Mouse (Mus musculus) midbrain, embryonic 12.5 days (tissue): ENCODE measurements at regions not wholly inside any gene's neighbourhood (a gene's known extent, or its start where the extent isn't known, plus 50 kb on each side); places are given as distances from the start of the nearest gene placed in this dataset.
"Not testable (repeated sequence)": the region's sequence is repeated elsewhere in the genome, so short reads cannot be mapped to it uniquely, and the experiment has no call there.

Experiments used
- ATAC-seq: fragments of 200-750 bp; cut with Nextera tagmentation; 2 replicates; pipeline ENCODE4 v1.8.0; 2017; ENCODE audit warnings: low read depth, moderate TSS enrichment, moderate library complexity; ENCODE audit not compliant: low FRiP score
- H3K27ac ChIP-seq: fragments of 300-500 bp; sonication (generic); replicated peaks from 2 replicates; pipeline ENCODE4 v1.5.1; 2016; ENCODE audit warnings: mild to moderate bottlenecking
- H3K27me3 ChIP-seq: fragments of 300-500 bp; sonication (generic); 2 replicates; pipeline ENCODE4 v1.6.1; 2016; ENCODE audit warnings: mild to moderate bottlenecking
- H3K36me3 ChIP-seq: fragments of 300-500 bp; sonication (generic); 2 replicates; pipeline ENCODE4 v1.6.1; 2016
- H3K4me1 ChIP-seq: fragments of 300-500 bp; sonication (generic); 2 replicates; pipeline ENCODE4 v1.6.1; 2016
- H3K4me2 ChIP-seq: fragments of 300-500 bp; sonication (generic); replicated peaks from 2 replicates; pipeline ENCODE4 v1.6.1; 2016; ENCODE audit warnings: mild to moderate bottlenecking, moderate library complexity
- H3K4me3 ChIP-seq: fragments of 300-500 bp; sonication (generic); 2 replicates; pipeline ENCODE4 v1.5.1; 2016; ENCODE audit warnings: mild to moderate bottlenecking
- H3K9ac ChIP-seq: fragments of 300-500 bp; sonication (generic); replicated peaks from 2 replicates; pipeline ENCODE4 v1.6.1; 2016; ENCODE audit warnings: mild to moderate bottlenecking, moderate library complexity
- H3K9me3 ChIP-seq: fragments of 300-500 bp; sonication (generic); 2 replicates; pipeline ENCODE4 v1.6.1; 2016; ENCODE audit warnings: mild to moderate bottlenecking
- WGBS: fragments of 180-500 bp; shearing (Covaris S2); methylation state at CpG from one replicate; pipeline ENCODE4 v1.1.7; 2016; 5-methylcytosine and 5-hydroxymethylcytosine counted together

DNA sequence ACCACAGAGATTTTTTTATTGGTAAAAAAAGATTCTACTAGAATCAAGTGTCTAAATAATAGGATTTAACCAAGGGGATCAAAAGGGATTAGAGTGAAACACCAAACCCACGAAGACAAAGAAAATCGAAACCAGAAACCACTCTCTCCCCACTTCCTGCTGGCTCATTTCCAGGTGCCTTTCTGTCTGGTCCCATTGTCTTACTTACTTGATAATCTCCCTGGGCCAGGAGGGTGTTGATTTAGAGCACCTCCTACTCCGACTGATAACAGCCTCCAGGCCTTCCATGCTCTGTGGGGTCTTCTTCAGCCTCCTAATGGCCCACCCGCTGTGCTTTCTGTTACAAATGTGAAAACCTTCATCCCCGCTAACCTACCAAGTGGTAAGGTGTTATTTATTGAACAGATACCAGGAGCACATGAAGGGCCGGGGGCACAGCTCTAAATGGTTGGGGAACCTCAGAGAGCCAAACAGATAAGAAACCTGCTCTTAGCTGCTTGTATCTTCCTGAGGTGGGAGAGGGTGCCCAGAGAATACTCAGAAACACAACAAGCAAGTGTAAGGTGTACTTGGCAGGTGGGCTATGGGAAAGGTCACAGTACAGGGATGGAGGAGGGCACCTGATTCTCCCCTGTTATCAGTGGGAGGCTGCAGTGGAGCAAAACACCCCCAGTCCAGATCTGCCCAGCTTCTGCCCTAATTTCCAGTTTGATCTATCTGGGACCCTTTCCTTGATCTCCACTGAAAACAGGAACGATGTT is 72.6 kb upstream of the Cpsf6 start:
- no peak overlapping the region for H3K4me2 ChIP-seq

GRCm38 (mm10) chr10:117451396-117452185 is 71.8 kb upstream of the Cpsf6 start:
- H3K9ac ChIP-seq = no peak overlapping the region

More for the DNA sequence above, 72.6 kb upstream of the Cpsf6 start:
- no peak overlapping the region for H3K27ac ChIP-seq
- ATAC-seq = no peak
- WGBS = 25% methylated on average over 7 of the region's 7 CpGs
- no peaks in the 10 kb centered on the region for H3K36me3 ChIP-seq
- no peaks in the 10 kb centered on the region for H3K4me1 ChIP-seq
- no peak overlapping the region for H3K4me3 ChIP-seq
- peaks cover 24% of the 10 kb centered on the region; the same call in 1 of the 2 replicates for H3K27me3 ChIP-seq
- no peaks in the 10 kb centered on the region for H3K9me3 ChIP-seq
- H3K9ac ChIP-seq = no peak overlapping the region

GRCm38 (mm10) chr10:117450631-117451030 is 70.8 kb upstream of the Cpsf6 start:
- Histone ChIP-seq H3K4me2 (no peak overlapping the region), H3K9me3 (no peaks in the 10 kb centered on the region), H3K27me3 (peaks cover 15% of the 10 kb centered on the region; the same call in 1 of the 2 replicates), H3K36me3 (no peaks in the 10 kb centered on the region), H3K4me1 (no peaks in the 10 kb centered on the region), H3K4me3 (no peak overlapping the region), H3K9ac (no peak overlapping the region), H3K27ac (no peak overlapping the region)
- no peak for ATAC-seq
- 96% methylated on average over 4 of the region's 4 CpGs for WGBS

More at GRCm38 (mm10) chr10:117451396-117452185, 71.8 kb upstream of the Cpsf6 start:
- Histone ChIP-seq H3K4me2 (no peak overlapping the region), H3K36me3 (no peaks in the 10 kb centered on the region), H3K4me3 (no peak overlapping the region), H3K27ac (no peak overlapping the region), H3K27me3 (peaks cover 21% of the 10 kb centered on the region; the same call in 1 of the 2 replicates), H3K4me1 (no peaks in the 10 kb centered on the region), H3K9me3 (no peaks in the 10 kb centered on the region)
- WGBS = 90% methylated on average over 9 of the region's 9 CpGs
- ATAC-seq = no peak

DNA sequence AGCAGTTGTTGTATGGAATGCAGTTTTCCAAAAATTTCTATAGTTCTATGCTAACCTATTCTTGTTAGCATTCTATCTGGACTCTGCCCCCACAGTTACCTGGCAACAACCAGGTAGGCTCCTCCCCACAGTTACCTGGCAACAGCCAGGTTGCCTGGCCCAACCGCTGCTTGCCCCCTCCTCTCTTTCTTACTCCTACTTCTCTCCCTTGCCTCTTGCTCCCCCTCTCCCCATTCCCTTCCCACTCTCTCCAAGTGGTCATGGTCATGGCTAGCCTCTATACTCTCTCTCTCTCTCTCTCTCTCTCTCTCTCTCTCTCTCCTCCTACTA is 70.4 kb upstream of the Cpsf6 start:
- no peak overlapping the region for H3K27ac ChIP-seq
- H3K4me3 ChIP-seq = no peak overlapping the region
- ATAC-seq = no peak
- no peaks in the 10 kb centered on the region for H3K36me3 ChIP-seq
- no peaks in the 10 kb centered on the region for H3K9me3 ChIP-seq
- peaks cover 20% of the 10 kb centered on the region; the same call in 1 of the 2 replicates for H3K27me3 ChIP-seq
- H3K4me1 ChIP-seq = no peaks in the 10 kb centered on the region
- 93% methylated on average over 1 of the region's 1 CpGs for WGBS
- H3K4me2 ChIP-seq = no peak overlapping the region
- no peak overlapping the region for H3K9ac ChIP-seq

DNA sequence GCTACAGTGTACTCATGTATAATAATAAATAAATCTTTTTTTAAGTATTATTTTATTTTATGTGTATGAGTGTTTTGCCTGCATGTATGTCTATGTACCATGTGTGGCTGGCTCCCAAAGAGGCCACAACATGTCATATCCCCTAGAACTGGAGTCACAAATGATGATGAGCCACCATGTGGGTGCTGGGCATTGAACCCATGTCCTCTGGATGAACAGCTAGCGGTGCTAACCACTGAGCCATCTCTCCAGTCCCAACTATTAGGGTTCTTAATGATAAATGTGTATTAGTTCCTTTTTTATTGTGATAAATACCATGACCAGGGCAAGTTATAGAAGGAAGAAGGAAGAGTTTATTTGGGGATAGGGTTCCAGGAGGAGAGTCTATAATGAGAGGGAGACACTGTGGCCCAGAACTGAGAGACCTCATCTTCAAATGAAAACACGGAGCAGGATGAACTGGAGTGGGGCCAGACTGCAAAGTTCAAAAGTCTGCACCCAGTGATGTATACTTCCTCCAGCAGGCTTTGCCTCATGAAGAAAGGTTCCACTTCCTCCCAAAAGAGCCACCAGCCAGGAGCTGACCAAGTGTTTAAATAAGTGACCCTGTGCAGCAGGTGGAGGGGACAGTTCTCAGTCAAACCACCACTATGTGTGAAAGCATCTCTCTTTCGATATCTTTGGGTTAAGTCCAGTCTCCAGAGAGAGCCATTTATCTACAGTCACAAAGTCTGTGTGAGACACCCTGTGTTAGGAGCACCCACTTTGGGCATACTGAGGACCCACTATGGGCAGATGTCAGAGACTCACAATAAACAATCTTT is 69.8 kb upstream of the Cpsf6 start:
- H3K4me3 ChIP-seq = no peak overlapping the region
- no peaks in the 10 kb centered on the region for H3K36me3 ChIP-seq
- H3K27ac ChIP-seq = no peak overlapping the region
- ATAC-seq = no peak
- 87% methylated on average over 3 of the region's 3 CpGs for WGBS
- peaks cover 20% of the 10 kb centered on the region; the same call in 1 of the 2 replicates for H3K27me3 ChIP-seq
- no peaks in the 10 kb centered on the region for H3K9me3 ChIP-seq
- H3K9ac ChIP-seq = no peak overlapping the region
- no peak overlapping the region for H3K4me2 ChIP-seq
- H3K4me1 ChIP-seq = no peaks in the 10 kb centered on the region

GRCm38 (mm10) chr10:117448783-117449182 is 69.0 kb upstream of the Cpsf6 start:
- not testable (repeated sequence) for H3K4me1 ChIP-seq, H3K36me3 ChIP-seq, H3K9me3 ChIP-seq, H3K4me2 ChIP-seq, H3K4me3 ChIP-seq, ATAC-seq, H3K9ac ChIP-seq, H3K27ac ChIP-seq
- H3K27me3 ChIP-seq = peaks cover 17% of the 10 kb centered on the region
- 91% methylated on average over 3 of the region's 3 CpGs for WGBS

GRCm38 (mm10) chr10:117447626-117448025 is 67.8 kb upstream of the Cpsf6 start:
- peaks cover 24% of the 10 kb centered on the region for H3K27me3 ChIP-seq
- no peak overlapping the region for H3K4me3 ChIP-seq
- 93% methylated on average over 8 of the region's 8 CpGs for WGBS
- no peak for ATAC-seq
- no peak overlapping the region for H3K27ac ChIP-seq
- no peak overlapping the region for H3K9ac ChIP-seq
- peaks cover 8% of the 10 kb centered on the region; the same call in 1 of the 2 replicates for H3K9me3 ChIP-seq
- H3K36me3 ChIP-seq = no peaks in the 10 kb centered on the region
- H3K4me1 ChIP-seq = no peaks in the 10 kb centered on the region
- H3K4me2 ChIP-seq = no peak overlapping the region

DNA sequence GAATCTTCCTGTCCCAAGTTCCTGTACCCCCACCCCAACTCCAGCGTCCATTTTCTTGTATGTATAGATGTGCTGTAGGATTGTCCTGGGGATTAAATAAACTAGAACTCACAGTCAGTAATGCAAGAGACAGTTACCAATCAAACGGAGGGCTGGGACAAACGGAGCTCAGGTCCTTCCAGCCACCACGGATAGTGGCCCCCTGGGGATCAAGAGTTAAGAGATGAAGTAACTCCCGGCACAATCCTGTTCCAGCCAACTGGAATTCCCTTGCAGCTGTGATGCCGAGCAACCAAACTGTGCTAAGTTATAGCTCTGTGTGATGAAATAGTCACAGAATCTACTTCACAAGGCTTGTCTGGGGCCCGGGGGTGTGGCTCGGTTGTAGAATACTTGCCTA is 67.4 kb upstream of the Cpsf6 start:
- H3K4me1 ChIP-seq = peaks cover 3% of the 10 kb centered on the region; the same call in 1 of the 2 replicates
- no peak overlapping the region for H3K27ac ChIP-seq
- 76% methylated on average over 8 of the region's 8 CpGs for WGBS
- no peaks in the 10 kb centered on the region for H3K36me3 ChIP-seq
- H3K27me3 ChIP-seq = peaks cover 27% of the 10 kb centered on the region
- no peak overlapping the region for H3K4me3 ChIP-seq
- peaks cover 8% of the 10 kb centered on the region; the same call in 1 of the 2 replicates for H3K9me3 ChIP-seq
- ATAC-seq = no peak
- H3K4me2 ChIP-seq = no peak overlapping the region
- H3K9ac ChIP-seq = no peak overlapping the region

DNA sequence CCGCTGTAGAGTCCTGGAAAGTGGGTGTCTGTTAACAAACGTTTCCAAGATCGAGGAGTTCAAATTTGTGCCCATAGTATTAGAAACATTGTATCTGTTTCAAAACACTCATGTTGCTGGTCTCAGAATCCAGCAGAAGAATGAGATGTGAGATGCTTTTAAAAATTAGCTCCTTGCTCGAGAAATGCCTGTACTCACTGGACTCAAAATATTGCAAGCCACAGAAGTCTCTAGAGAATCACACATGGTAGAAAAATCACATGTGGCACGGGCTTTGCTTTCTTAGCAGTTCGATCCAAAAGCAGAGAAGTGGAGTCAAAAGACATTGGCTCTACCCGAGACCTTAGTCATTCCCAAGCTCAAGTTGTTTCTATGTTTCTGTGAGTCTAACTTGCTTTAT is 67.0 kb upstream of the Cpsf6 start:
- peaks cover 8% of the 10 kb centered on the region; the same call in 1 of the 2 replicates for H3K9me3 ChIP-seq
- 89% methylated on average over 7 of the region's 7 CpGs for WGBS
- H3K9ac ChIP-seq = no peak overlapping the region
- peaks cover 7% of the 10 kb centered on the region; the same call in 1 of the 2 replicates for H3K4me1 ChIP-seq
- H3K4me2 ChIP-seq = no peak overlapping the region
- H3K27ac ChIP-seq = no peak overlapping the region
- peaks cover 30% of the 10 kb centered on the region for H3K27me3 ChIP-seq
- ATAC-seq = no peak
- H3K4me3 ChIP-seq = no peak overlapping the region
- H3K36me3 ChIP-seq = no peaks in the 10 kb centered on the region

GRCm38 (mm10) chr10:117445801-117446490 is 66.1 kb upstream of the Cpsf6 start:
- Histone ChIP-seq H3K4me3 (no peak overlapping the region), H3K4me1 (peaks cover 14% of the 10 kb centered on the region), H3K9ac (no peak overlapping the region), H3K27ac (no peak overlapping the region), H3K9me3 (peaks cover 8% of the 10 kb centered on the region; the same call in 1 of the 2 replicates), H3K4me2 (no peak overlapping the region), H3K36me3 (no peaks in the 10 kb centered on the region), H3K27me3 (peaks cover 30% of the 10 kb centered on the region)
- no peak for ATAC-seq
- 90% methylated on average over 15 of the region's 15 CpGs for WGBS

GRCm38 (mm10) chr10:117445181-117445790 is 65.5 kb upstream of the Cpsf6 start:
- Histone ChIP-seq H3K36me3 (no peaks in the 10 kb centered on the region), H3K4me3 (no peak overlapping the region)
- no peak for ATAC-seq

More at GRCm38 (mm10) chr10:117445181-117445790, 65.5 kb upstream of the Cpsf6 start:
- peaks cover 34% of the 10 kb centered on the region for H3K27me3 ChIP-seq
- no peak overlapping the region for H3K4me2 ChIP-seq
- peaks cover 8% of the 10 kb centered on the region; the same call in 1 of the 2 replicates for H3K9me3 ChIP-seq
- 77% methylated on average over 6 of the region's 6 CpGs for WGBS
- peaks cover 14% of the 10 kb centered on the region for H3K4me1 ChIP-seq
- no peak overlapping the region for H3K27ac ChIP-seq
- H3K9ac ChIP-seq = no peak overlapping the region
